Mouse (Mus musculus) spleen, embryonic (tissue): ENCODE measurements around the gene Mymx.

Experiments used
- CTCF ChIA-PET: fragments of 350-600 bp; sonication (Branson Sonifier 250); formaldehyde crosslinking; loops from one replicate; lab custom pipeline; 2022; lab: Charles Lee

Mymx gene

GRCm38 (mm10) chr17:45612008-45612407 is 10.1 kb upstream of the Mymx start:
- CTCF ChIA-PET, result no interaction called here

GRCm38 (mm10) chr17:45610144-45610866 is 8.4 kb upstream of the Mymx start:
- CTCF ChIA-PET, result interaction anchor here (1.0 kb wide), 1 partner anchor 28 kb away, joined by 4 read pairs; no protein-coding TSS in a partner anchor

- CTCF ChIA-PET, result no interaction called here
Observed at GRCm38 (mm10) chr17:45608396-45608795, 6.5 kb upstream of the Mymx start.

- CTCF ChIA-PET, result interaction anchor here (0.6 kb wide), 1 partner anchor 36 kb away, joined by 6 read pairs; no protein-coding TSS in a partner anchor
Observed at GRCm38 (mm10) chr17:45606992-45607879, 5.3 kb upstream of the Mymx start.

GRCm38 (mm10) chr17:45602984-45603383 is 1.1 kb upstream of the Mymx start:
- CTCF ChIA-PET, result no interaction called here

GRCm38 (mm10) chr17:45601325-45601724 is 577 bp downstream of the Mymx start:
- CTCF ChIA-PET, result no interaction called here

- CTCF ChIA-PET, result no interaction called here
Observed at GRCm38 (mm10) chr17:45600267-45600666, 1.6 kb downstream of the Mymx start.

- CTCF ChIA-PET, result no interaction called here
Observed at GRCm38 (mm10) chr17:45599446-45600242, 2.3 kb downstream of the Mymx start, which contains the start of gene Slc29a1. Gene Slc29a1 (minus strand): TSS chr17:45599606.

GRCm38 (mm10) chr17:45598891-45599290 is 3.0 kb downstream of the Mymx start:
- CTCF ChIA-PET, result no interaction called here

- CTCF ChIA-PET, result no interaction called here
Observed at GRCm38 (mm10) chr17:45598376-45598775, 3.5 kb downstream of the Mymx start.

GRCm38 (mm10) chr17:45597787-45598186 is 4.1 kb downstream of the Mymx start:
- CTCF ChIA-PET, result interaction anchor here (1.0 kb wide), 1 partner anchor 32 kb away, joined by 6 read pairs; no protein-coding TSS in a partner anchor

- CTCF ChIA-PET, result interaction anchor here (0.9 to 1.0 kb wide), 2 partner anchors 12 to 33 kb away, joined by 5 to 6 read pairs; no protein-coding TSS in a partner anchor
Observed at GRCm38 (mm10) chr17:45596631-45597396, 5.1 kb downstream of the Mymx start.

- CTCF ChIA-PET, result interaction anchor here (1.4 kb wide), 1 partner anchor 38 kb away, joined by 3 read pairs; no protein-coding TSS in a partner anchor
Observed at GRCm38 (mm10) chr17:45595736-45596390, 6.0 kb downstream of the Mymx start.

GRCm38 (mm10) chr17:45594881-45595735 is 6.8 kb downstream of the Mymx start:
- CTCF ChIA-PET, result interaction anchor here (1.4 to 1.5 kb wide), 2 partner anchors 11 to 37 kb away, joined by 3 read pairs; no protein-coding TSS in a partner anchor

GRCm38 (mm10) chr17:45594195-45594594 is 7.7 kb downstream of the Mymx start:
- CTCF ChIA-PET, result interaction anchor here (0.5 to 1.5 kb wide), 3 partner anchors 10 to 36 kb away, joined by 3 to 4 read pairs (median 3); no protein-coding TSS in a partner anchor

- CTCF ChIA-PET, result interaction anchor here (0.6 to 1.5 kb wide), 3 partner anchors 9 to 49 kb away, joined by 3 to 5 read pairs (median 3); no protein-coding TSS in a partner anchor
Observed at GRCm38 (mm10) chr17:45593479-45593878, 8.4 kb downstream of the Mymx start.

GRCm38 (mm10) chr17:45592606-45593431 is 9.1 kb downstream of the Mymx start:
- CTCF ChIA-PET, result interaction anchor here (0.5 to 1.5 kb wide), 4 partner anchors 19 to 1294 kb away, joined by 3 to 5 read pairs (median 4); no protein-coding TSS in a partner anchor
